Mouse (Mus musculus): Measurements from ENCODE around the gene Xxylt1.

- TF ChIP-seq CTCF (IDR thresholded peaks at IDR 0.05; ENCODE audit: control insufficient read depth, insufficient read depth, low read length) (no peak), POLR2A (IDR thresholded peaks at IDR 0.05; ENCODE audit: borderline replicate concordance, control insufficient read depth, low read depth, low read length) (no peak)
Observed at GRCm38 (mm10) chr16:30928076-30928750, 153.0 kb downstream of the Xxylt1 start.
